In genomic region chr4:96680233-96680632, GRCm38 (mm10) we compare ENCODE assay signal across 10 mouse cellular contexts. TPM values are rescaled to one million over a fixed set of nuclear protein-coding genes. Genes with fewer than 3 reads are reported as not detected.
DNase-seq lines count a peak whose midpoint lies in the region; ATAC-seq and TF ChIP-seq lines count a peak whose summit lies in the region.
"Had no signal": no experiment of that assay in that cellular context is flagged by ENCODE, and none has a peak within 500 bp of the region (broad histone marks: within the 10 kb centered on the region; RNA-seq: fewer than 3 reads in every experiment).

No protein-coding gene starts in this region.

- H3K4me3 ChIP-seq in kidney, embryonic 14.5 days (ENCODE audit: low read length) = no peak overlapping the region
- H3K4me3 ChIP-seq in cortical plate, adult 2 months (ENCODE audit: insufficient read depth, low read length) = no peak overlapping the region

- no peaks in the 10 kb centered on the region for H3K27me3 ChIP-seq in kidney, embryonic 14.5 days (ENCODE audit: control insufficient read depth, insufficient read depth, low read length)

- peak; percentile 53 for TF ChIP-seq CTCF in cortical plate, adult 2 months (IDR thresholded peaks at IDR 0.05; ENCODE audit: extremely low read depth, insufficient read depth, low read length)

- peak; percentile 17 to 52 for DNase-seq in adrenal gland, adult (ENCODE audit: inconsistent age in 2 of 2, low spot score in 1 of 2)
- DNase-seq in adrenal gland, postnatal 4 days (ENCODE audit: low spot score in 2 of 2) = no peak
- peak; percentile 39 for DNase-seq in kidney, adult 11 months
- DNase-seq in left cerebral cortex, postnatal 14 days (ENCODE audit: low spot score in 2 of 2) = peak; percentile 30 to 39
- DNase-seq in spleen, adult 12 weeks (ENCODE audit: low spot score) = no peak
- no peak for DNase-seq in ovary, adult 18-20 months (ENCODE audit: low spot score)

- intact Hi-C loops in left cerebral cortex, postnatal 14 days (cut with DNase I) = loop anchor here (5.0 to 10.0 kb wide), 3 partner anchors 88 to 585 kb away; partner anchors contain the start of gene Cyp2j9

- no peak overlapping the region for H3K9ac ChIP-seq in kidney, embryonic 14.5 days (ENCODE audit: low read depth, low read length)

- no peaks in the 10 kb centered on the region for H3K36me3 ChIP-seq in kidney, embryonic 14.5 days (ENCODE audit: control insufficient read depth, insufficient read depth, low read length)

- no peak overlapping the region for H3K4me2 ChIP-seq in kidney, embryonic 14.5 days (replicated peaks; ENCODE audit: low read depth, low read length)

- no peak for ATAC-seq in kidney, embryonic 14.5 days (ENCODE audit: low FRiP score, low TSS enrichment)

- TF ChIP-seq POLR2A in cortical plate, adult 2 months (IDR thresholded peaks at IDR 0.05; ENCODE audit: extremely low read depth, insufficient read depth, low read length) = no peak

- no peaks in the 10 kb centered on the region for H3K9me3 ChIP-seq in kidney, embryonic 14.5 days (ENCODE audit: control insufficient read depth, low read length)

- H3K4me1 ChIP-seq in kidney, embryonic 14.5 days (ENCODE audit: control insufficient read depth, insufficient read depth, low read length) = no peaks in the 10 kb centered on the region
- H3K4me1 ChIP-seq in cortical plate, adult 2 months (ENCODE audit: control insufficient read depth, insufficient read depth, low read length) = no peaks in the 10 kb centered on the region

- 29% methylated on average over 1 of the region's 1 CpGs for WGBS in kidney, embryonic 14.5 days

- H3K27ac ChIP-seq in kidney, embryonic 14.5 days (ENCODE audit: low read depth, low read length) = no peak overlapping the region
- H3K27ac ChIP-seq in cortical plate, adult 2 months (ENCODE audit: insufficient read depth, low read length) = no peak overlapping the region
- H3K27ac ChIP-seq: macrophage had no signal

RNA-seq across cellular contexts. Expression of gene Cyp2j5, which starts 16.3 kb away (rescaled TPM):
- 1 to 10 TPM; 4.0 to 9.7 TPM for total RNA-seq in adrenal gland, postnatal 4 days (2021)
- polyA plus RNA-seq in kidney, embryonic 14.5 days (2014; fragmentation: Nextera tagmentation; extraction: Ambion mirVana) = 0.59 and 1.1 TPM in 2 replicates
- polyA plus RNA-seq in cortical plate, adult 2 months (2012; rRNA removed) = not detected in 2 replicates
- total RNA-seq in left cerebral cortex, postnatal 14 days (2021) = not detected
- polyA plus RNA-seq: heart, embryonic 16.5 days; macrophage had no signal

Comparison
In these comparisons a context has a peak if more than half of its experiments do, and no peak if none do; other contexts are left out.
1. DNase-seq: peak in adrenal gland, adult (2 of 2), kidney, adult 11 months (single experiment) and left cerebral cortex, postnatal 14 days (2 of 2); none in adrenal gland, postnatal 4 days (0 of 2), spleen, adult 12 weeks (single experiment) and ovary, adult 18-20 months (single experiment).
2. RNA of gene Cyp2j5, which starts 16.3 kb away (total RNA-seq): 4.0 to 9.7 TPM in adrenal gland, postnatal 4 days; not detected in left cerebral cortex, postnatal 14 days; every median in the first group is over 4 times any median in the second.